In genomic region chr4:97664738-97665427, GRCm38 (mm10) we compare ENCODE assay signal across 19 mouse cellular contexts.
DNase-seq lines count a peak whose midpoint lies in the region; ATAC-seq and TF ChIP-seq lines count a peak whose summit lies in the region.
"Had no signal": no experiment of that assay in that cellular context is flagged by ENCODE, and none has a peak within 500 bp of the region (broad histone marks: within the 10 kb centered on the region; RNA-seq: fewer than 3 reads in every experiment).

No protein-coding gene starts in this region.

- WGBS in midbrain, embryonic 10.5 days: 63% methylated on average over 7 of the region's 7 CpGs
- 44% methylated on average over 7 of the region's 7 CpGs for WGBS in midbrain, embryonic 15.5 days
- WGBS in heart, embryonic 13.5 days: 46% methylated on average over 7 of the region's 7 CpGs
- WGBS in lung, adult 2 months: 62% methylated on average over 7 of the region's 7 CpGs

- no peak overlapping the region for H3K4me3 ChIP-seq in midbrain, embryonic 10.5 days
- no peak overlapping the region for H3K4me3 ChIP-seq in midbrain, embryonic 15.5 days
- H3K4me3 ChIP-seq in heart, embryonic 13.5 days: no peak overlapping the region
- H3K4me3 ChIP-seq in lung, adult 2 months (replicated peaks; ENCODE audit: extremely low read depth, low read depth, low read length): no peak overlapping the region
- H3K4me3 ChIP-seq: erythroblast, embryonic 14.5 days; kidney, embryonic 15.5 days; layer of hippocampus, adult 2 months; left cerebral cortex, adult 2 months; neural tube, embryonic 13.5 days had no signal

- no peak for TF ChIP-seq POLR2A in lung, adult 2 months (IDR thresholded peaks at IDR 0.05; ENCODE audit: borderline replicate concordance, extremely low read depth, low read depth, low read length)

- no peak overlapping the region for H3K9ac ChIP-seq in midbrain, embryonic 15.5 days
- 0 out of 2 replicates have a peak overlapping the region, but pooled peaks have one; percentile 50 for H3K9ac ChIP-seq in heart, embryonic 13.5 days
- H3K9ac ChIP-seq: kidney, embryonic 15.5 days; lung, embryonic 14.5 days; neural tube, embryonic 13.5 days had no signal

- H3K4me1 ChIP-seq in midbrain, embryonic 10.5 days: peaks cover 18% of the 10 kb centered on the region
- H3K4me1 ChIP-seq in midbrain, embryonic 15.5 days: no peaks in the 10 kb centered on the region
- peaks cover 12% of the 10 kb centered on the region; the same call in 1 of the 2 replicates for H3K4me1 ChIP-seq in heart, embryonic 13.5 days
- H3K4me1 ChIP-seq in lung, adult 2 months (ENCODE audit: control insufficient read depth, insufficient read depth, low read length): no peaks in the 10 kb centered on the region
- H3K4me1 ChIP-seq: kidney, embryonic 15.5 days had no signal

- H3K4me2 ChIP-seq in midbrain, embryonic 15.5 days: no peak overlapping the region
- H3K4me2 ChIP-seq in heart, embryonic 13.5 days: no peak overlapping the region
- H3K4me2 ChIP-seq: kidney, embryonic 15.5 days; lung, embryonic 14.5 days; neural tube, embryonic 13.5 days had no signal

- H3K9me3 ChIP-seq in midbrain, embryonic 10.5 days (replicated peaks): no peaks in the 10 kb centered on the region
- no peaks in the 10 kb centered on the region for H3K9me3 ChIP-seq in midbrain, embryonic 15.5 days
- no peaks in the 10 kb centered on the region for H3K9me3 ChIP-seq in heart, embryonic 13.5 days
- H3K9me3 ChIP-seq: kidney, embryonic 15.5 days; neural tube, embryonic 13.5 days had no signal

- TF ChIP-seq CTCF in lung, adult 2 months (IDR thresholded peaks at IDR 0.05; ENCODE audit: insufficient read depth, low read length): no peak

- DNase-seq in embryo, embryonic 10 days (ENCODE audit: low spot score): peak; percentile 17
- DNase-seq in embryo, embryonic 10.5 days (ENCODE audit: low spot score): no peak
- DNase-seq in midbrain, embryonic 10.5 days (ENCODE audit: low spot score): no peak
- DNase-seq in heart, postnatal 4 days: peak; percentile 32
- DNase-seq in kidney, postnatal 36 days: no peak
- no peak for DNase-seq in lung, adult 2 months
- DNase-seq: cerebellum, postnatal 25 days; gastrocnemius, postnatal 25 days; liver; lung, embryonic 14.5 days; right cerebral cortex, postnatal 4 days had no signal

- H3K36me3 ChIP-seq in midbrain, embryonic 10.5 days: no peaks in the 10 kb centered on the region
- H3K36me3 ChIP-seq in midbrain, embryonic 15.5 days (replicated peaks): no peaks in the 10 kb centered on the region
- no peaks in the 10 kb centered on the region for H3K36me3 ChIP-seq in heart, embryonic 13.5 days
- H3K36me3 ChIP-seq: kidney, embryonic 15.5 days; neural tube, embryonic 13.5 days had no signal

- no peaks in the 10 kb centered on the region for H3K27me3 ChIP-seq in midbrain, embryonic 10.5 days (ENCODE audit: low read depth, poor library complexity, severe bottlenecking)
- no peaks in the 10 kb centered on the region for H3K27me3 ChIP-seq in midbrain, embryonic 15.5 days (replicated peaks)
- no peaks in the 10 kb centered on the region for H3K27me3 ChIP-seq in heart, embryonic 13.5 days (replicated peaks)
- H3K27me3 ChIP-seq: CH12.LX; kidney, embryonic 15.5 days; neural tube, embryonic 13.5 days had no signal

- ATAC-seq in midbrain, embryonic 15.5 days (replicated peaks): no peak
- no peak for ATAC-seq in heart, embryonic 13.5 days (ENCODE audit: extremely low read depth, insufficient number of reproducible peaks, low FRiP score, low TSS enrichment)

- 0 out of 2 replicates have a peak overlapping the region, but pooled peaks have one; percentile 2 for H3K27ac ChIP-seq in midbrain, embryonic 10.5 days (replicated peaks)
- no peak overlapping the region for H3K27ac ChIP-seq in midbrain, embryonic 15.5 days
- peak overlapping the region; percentile 46 for H3K27ac ChIP-seq in heart, embryonic 13.5 days (replicated peaks)
- H3K27ac ChIP-seq: kidney, embryonic 15.5 days; layer of hippocampus, adult 2 months; left cerebral cortex, adult 2 months; neural tube, embryonic 13.5 days had no signal

Comparison
In these comparisons a context has a peak if more than half of its experiments do, and no peak if none do; other contexts are left out.
1. DNase-seq: peak in embryo, embryonic 10 days (single experiment) and heart, postnatal 4 days (single experiment); none in embryo, embryonic 10.5 days (single experiment), midbrain, embryonic 10.5 days (single experiment), kidney, postnatal 36 days (0 of 2) and lung, adult 2 months (single experiment).